Mouse (Mus musculus): Measurements from ENCODE around the gene Eif2b3. TPM values are rescaled to one million over a fixed set of nuclear protein-coding genes. Genes with fewer than 3 reads are reported as not detected.

Eif2b3 gene
- polyA plus RNA-seq (2015; fragmentation: Nextera tagmentation; extraction: Ambion mirVana) = 42.5 and 45.7 TPM in 2 replicates

DNA sequence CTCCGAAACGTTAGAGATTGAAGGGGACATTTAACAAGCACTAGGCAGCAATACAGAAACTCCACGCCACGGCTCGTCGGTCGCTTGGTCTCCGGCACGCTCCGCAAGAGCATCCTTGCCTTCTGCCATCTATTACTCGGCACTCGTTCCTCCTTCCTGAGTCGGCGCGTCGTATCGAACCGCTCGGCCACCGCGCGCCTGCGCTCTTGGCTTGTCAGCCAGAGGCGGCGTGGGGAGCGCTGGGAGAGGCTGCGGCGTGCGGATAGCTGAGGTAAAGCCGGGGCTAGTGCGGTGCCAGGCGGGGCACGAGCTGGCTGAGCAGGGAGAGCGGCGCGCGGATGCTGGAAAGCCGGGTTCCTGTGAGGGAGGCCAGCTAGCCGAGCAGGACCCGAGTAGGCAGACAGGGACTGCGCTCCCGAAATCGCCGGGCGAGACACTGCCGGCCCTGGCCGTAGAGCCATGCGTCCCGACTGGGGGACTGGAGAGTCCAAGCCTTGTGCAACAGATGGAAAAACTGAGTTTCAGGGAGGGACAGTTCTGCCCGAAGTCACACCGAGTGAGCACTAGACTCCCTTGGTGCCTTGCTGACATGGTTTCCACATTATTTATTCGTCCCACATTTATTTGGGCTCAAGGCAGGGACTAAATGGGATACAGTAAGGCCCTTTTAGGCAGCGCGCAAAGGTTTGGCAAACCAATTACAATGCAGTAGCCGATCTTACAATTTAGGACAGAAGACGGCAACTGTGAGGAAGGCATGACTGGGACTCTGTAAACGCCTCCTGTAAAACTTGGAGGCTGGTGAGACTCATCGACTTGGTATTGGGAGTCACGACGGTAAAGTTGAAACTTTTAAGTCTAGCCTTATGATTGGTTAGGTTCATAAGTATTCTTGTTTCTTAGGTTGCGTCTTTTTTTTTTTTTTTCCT lies at the start of gene Eif2b3:
Gene Eif2b3, plus strand, starts transcription at position 197 of the 929 bp plus-strand sequence.
- Histone ChIP-seq H3K27me3 (no peaks in the 10 kb centered on the region), H3K4me2 (peak within 1 kb of the TSS; percentile 81), H3K4me1 (peaks cover 11% of the 10 kb centered on the region), H3K4me3 (peak within 1 kb of the TSS; percentile 85), H3K27ac (peak within 1 kb of the TSS; percentile 37; the same call in 1 of the 2 replicates), H3K9ac (peak within 1 kb of the TSS; percentile 87), H3K9me3 (replicated peaks) (no peaks in the 10 kb centered on the region), H3K36me3 (ENCODE audit: poor library complexity, severe bottlenecking) (peaks cover 18% of the 10 kb centered on the region)
- under 1% methylated on average over 61 of the region's 61 CpGs for WGBS
- peak; percentile 97 for ATAC-seq

DNA sequence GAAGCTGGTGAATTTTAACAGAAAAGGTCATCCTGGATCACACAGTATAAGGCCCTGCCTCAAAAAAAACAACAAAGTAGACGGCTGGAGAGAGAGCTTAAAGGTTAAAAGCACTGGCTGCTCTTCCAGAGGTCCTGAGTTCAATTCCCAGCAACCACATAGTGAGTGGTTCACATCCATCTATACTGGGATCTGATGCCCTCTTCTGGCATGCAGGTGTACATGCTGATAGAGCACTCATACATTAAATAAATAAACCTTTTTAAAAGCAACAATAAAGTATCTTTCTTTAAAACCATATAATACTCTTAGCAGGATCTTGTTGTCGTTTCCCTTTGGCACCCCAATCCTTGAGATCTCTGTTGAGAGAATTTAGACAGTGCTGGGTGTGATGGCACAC lies 42.7 kb upstream of the Eif2b3 start:
- no peak for ATAC-seq
- H3K4me2 ChIP-seq = no peak overlapping the region
- no peak overlapping the region for H3K9ac ChIP-seq
- H3K9me3 ChIP-seq (replicated peaks) = no peaks in the 10 kb centered on the region
- peaks cover 71% of the 10 kb centered on the region for H3K36me3 ChIP-seq (ENCODE audit: poor library complexity, severe bottlenecking)
- no peaks in the 10 kb centered on the region for H3K4me1 ChIP-seq
- H3K27ac ChIP-seq = no peak overlapping the region
- H3K4me3 ChIP-seq = no peak overlapping the region
- 78% methylated on average over 2 of the region's 2 CpGs for WGBS
- no peaks in the 10 kb centered on the region for H3K27me3 ChIP-seq

DNA sequence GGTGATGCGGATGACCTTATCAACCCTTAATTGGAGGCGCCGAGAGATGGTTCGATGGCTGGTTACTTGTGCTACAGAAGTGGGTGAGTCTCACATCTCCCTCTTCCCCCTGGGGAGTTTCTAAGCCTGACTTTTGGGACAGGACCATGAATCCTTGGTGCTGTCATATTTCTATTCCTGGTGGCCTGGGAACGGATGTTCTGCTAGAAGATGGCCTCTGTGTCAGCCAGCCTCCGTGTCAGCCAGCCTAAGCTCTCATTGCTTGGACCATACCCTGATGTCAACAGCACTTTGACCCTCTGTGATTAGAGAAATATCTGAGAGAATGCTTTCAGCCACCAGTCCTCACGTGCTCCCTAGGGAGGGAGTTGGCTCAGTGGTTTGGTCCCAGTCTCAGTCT lies 33.5 kb upstream of the Eif2b3 start:
- Histone ChIP-seq H3K27ac (no peak overlapping the region), H3K9me3 (replicated peaks) (no peaks in the 10 kb centered on the region), H3K4me3 (no peak overlapping the region), H3K36me3 (ENCODE audit: poor library complexity, severe bottlenecking) (peaks cover 81% of the 10 kb centered on the region), H3K9ac (peak overlapping the region; percentile 7; the same call in 1 of the 2 replicates), H3K4me1 (peaks cover 10% of the 10 kb centered on the region; the same call in 1 of the 2 replicates), H3K4me2 (no peak overlapping the region), H3K27me3 (no peaks in the 10 kb centered on the region)
- 92% methylated on average over 7 of the region's 7 CpGs for WGBS
- ATAC-seq = no peak

DNA sequence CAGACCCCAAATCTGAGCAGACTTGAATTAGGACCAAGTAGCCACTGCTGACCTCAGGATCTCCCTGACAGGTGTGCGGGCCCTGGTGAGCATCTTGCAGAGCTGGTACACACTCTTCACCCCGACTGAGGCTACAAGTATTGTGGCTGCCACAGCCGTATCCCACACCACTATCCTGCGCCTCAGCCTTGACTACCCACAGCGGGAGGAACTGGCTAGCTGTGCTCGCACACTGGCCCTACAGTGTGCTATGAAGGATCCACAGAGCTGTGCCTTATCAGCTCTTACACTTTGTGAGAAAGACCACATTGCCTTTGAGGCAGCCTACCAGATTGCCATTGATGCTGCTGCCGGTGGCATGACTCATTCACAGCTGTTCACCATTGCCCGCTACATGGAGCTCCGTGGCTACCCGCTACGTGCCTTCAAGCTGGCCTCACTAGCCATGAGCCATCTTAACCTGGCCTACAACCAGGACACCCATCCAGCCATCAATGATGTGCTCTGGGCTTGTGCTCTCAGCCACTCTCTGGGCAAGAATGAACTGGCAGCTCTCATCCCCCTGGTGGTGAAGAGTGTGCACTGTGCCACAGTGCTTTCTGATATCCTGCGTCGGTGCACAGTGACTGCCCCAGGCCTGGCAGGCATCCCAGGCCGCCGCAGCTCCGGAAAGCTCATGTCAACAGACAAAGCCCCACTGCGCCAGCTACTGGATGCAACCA lies 32.6 kb upstream of the Eif2b3 start:
- Histone ChIP-seq H3K4me3 (no peak overlapping the region), H3K4me2 (no peak overlapping the region), H3K4me1 (peaks cover 10% of the 10 kb centered on the region; the same call in 1 of the 2 replicates), H3K27ac (peak overlapping the region; percentile 51), H3K9ac (no peak overlapping the region), H3K27me3 (no peaks in the 10 kb centered on the region), H3K36me3 (ENCODE audit: poor library complexity, severe bottlenecking) (peaks cover 74% of the 10 kb centered on the region), H3K9me3 (replicated peaks) (no peaks in the 10 kb centered on the region)
- 65% methylated on average over 17 of the region's 17 CpGs for WGBS
- ATAC-seq = peak; percentile 83

DNA sequence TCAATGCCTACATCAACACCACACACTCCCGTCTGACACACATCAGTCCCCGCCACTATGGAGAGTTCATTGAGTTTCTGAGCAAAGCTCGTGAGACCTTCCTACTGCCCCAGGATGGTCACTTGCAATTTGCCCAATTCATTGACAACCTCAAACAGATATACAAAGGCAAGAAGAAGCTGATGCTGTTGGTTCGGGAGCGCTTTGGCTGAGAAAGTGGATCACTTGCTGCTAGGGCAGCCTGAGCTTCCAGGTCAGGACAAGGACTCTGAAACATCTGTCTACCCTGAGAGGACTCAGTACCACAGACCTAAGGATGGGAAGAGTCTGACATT lies 32.1 kb upstream of the Eif2b3 start:
- Histone ChIP-seq H3K27me3 (no peaks in the 10 kb centered on the region), H3K36me3 (ENCODE audit: poor library complexity, severe bottlenecking) (peaks cover 71% of the 10 kb centered on the region), H3K9ac (no peak overlapping the region), H3K9me3 (replicated peaks) (no peaks in the 10 kb centered on the region), H3K4me2 (no peak overlapping the region), H3K27ac (0 out of 2 replicates have a peak overlapping the region, but pooled peaks have one; percentile 51), H3K4me3 (no peak overlapping the region), H3K4me1 (peaks cover 10% of the 10 kb centered on the region; the same call in 1 of the 2 replicates)
- no peak for ATAC-seq
- 65% methylated on average over 5 of the region's 5 CpGs for WGBS

DNA sequence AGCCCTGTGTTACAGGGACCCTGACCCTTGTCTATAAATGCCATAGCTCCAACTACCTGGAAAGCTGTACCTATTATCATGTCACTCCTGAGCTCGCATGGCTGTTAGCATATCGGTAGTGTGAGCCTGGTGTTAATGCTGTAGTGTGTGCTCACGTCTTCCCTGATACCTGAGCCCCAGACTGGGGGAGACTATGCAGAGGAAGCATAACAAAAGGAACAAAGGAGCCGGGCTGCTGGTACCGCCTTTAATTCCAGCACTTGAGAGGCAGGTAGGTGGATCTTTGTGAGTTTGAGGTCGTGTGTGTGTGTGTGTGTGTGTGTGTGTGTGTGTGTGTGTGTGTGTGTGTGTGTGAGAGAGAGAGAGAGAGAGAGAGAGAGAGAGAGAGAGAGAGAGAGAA lies 29.5 kb upstream of the Eif2b3 start:
- Histone ChIP-seq H3K4me1 (peaks cover 26% of the 10 kb centered on the region), H3K27me3 (no peaks in the 10 kb centered on the region), H3K27ac (no peak overlapping the region), H3K36me3 (ENCODE audit: poor library complexity, severe bottlenecking) (peaks cover 61% of the 10 kb centered on the region), H3K9ac (no peak overlapping the region), H3K4me2 (no peak overlapping the region), H3K9me3 (replicated peaks) (no peaks in the 10 kb centered on the region), H3K4me3 (no peak overlapping the region)
- ATAC-seq = no peak
- 57% methylated on average over 5 of the region's 6 CpGs for WGBS

DNA sequence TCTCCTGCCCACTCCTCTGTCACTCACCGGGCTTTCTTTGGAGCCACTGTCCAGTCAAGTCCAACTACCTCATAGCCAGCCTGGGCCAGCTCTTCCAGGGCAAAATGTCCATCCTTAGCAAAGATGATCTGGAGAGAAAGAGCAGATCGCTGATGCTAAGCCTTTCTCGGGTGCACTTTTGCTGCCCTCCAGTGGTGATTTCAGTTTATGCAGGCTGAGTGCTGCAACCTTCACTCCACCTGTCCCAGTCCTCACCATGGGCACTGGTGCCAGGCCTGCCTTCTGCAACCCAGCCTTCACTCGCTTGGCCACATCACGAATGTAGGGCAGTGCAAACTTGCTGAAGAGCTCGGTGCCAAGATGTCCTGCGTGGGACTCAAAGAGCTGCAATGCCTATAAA lies 27.8 kb upstream of the Eif2b3 start:
- H3K4me2 ChIP-seq = no peak overlapping the region
- H3K36me3 ChIP-seq (ENCODE audit: poor library complexity, severe bottlenecking) = peaks cover 44% of the 10 kb centered on the region
- 0 out of 2 replicates have a peak overlapping the region, but pooled peaks have one; percentile 10 for H3K27ac ChIP-seq
- no peaks in the 10 kb centered on the region for H3K27me3 ChIP-seq
- 13% methylated on average over 7 of the region's 7 CpGs for WGBS
- no peak overlapping the region for H3K9ac ChIP-seq
- H3K4me1 ChIP-seq = peaks cover 37% of the 10 kb centered on the region
- H3K4me3 ChIP-seq = no peak overlapping the region
- ATAC-seq = peak; percentile 11; the same call in 1 of the 2 replicates
- H3K9me3 ChIP-seq (replicated peaks) = no peaks in the 10 kb centered on the region

DNA sequence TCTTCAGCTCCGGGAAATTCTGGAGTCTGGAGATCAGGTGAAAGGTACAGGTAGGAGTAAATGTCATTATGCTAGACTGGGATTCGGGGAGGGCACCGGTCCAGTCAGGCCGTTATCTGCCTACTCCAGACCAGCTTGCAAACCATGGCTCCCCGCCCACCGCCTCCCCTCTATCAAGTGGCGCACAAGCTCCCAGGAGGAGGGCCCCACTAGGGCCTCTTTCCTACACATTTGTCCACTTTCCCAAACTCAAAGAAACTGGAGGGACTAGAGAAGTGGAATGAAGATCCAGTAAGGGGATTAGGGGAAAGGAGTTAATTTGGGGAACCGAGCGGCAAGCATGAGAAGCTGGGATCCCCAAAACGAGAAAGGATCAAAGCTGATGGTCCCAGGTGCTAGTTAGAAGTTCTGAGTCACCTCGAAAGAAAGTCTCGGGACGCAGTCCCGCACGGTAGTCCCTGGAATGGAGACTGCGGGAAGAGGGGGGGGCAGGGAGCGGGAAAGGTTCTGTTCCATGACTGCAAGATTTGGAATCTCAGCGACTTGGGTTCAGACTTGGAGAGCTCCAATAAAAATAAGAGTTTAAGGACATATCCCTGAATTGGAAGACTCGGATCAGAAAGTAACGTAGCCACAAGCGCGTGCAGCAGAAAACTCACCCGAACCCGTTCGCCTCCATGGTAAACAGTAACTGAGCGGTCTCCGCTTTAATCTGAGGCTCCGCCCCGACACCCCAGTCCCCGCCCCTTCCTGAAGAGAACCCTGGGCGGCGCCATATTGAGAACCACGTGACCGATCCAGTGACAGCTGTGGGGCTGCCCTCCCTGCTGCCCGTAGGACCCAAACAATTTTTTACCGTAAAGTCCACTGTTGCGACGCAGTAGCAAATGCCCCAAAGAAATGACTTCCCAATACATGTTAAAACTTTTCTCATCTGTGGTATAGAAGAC lies 25.3 kb upstream of the Eif2b3 start, which contains the start of gene Urod:
Gene Urod, minus strand, starts transcription at position 742 of the 950 bp plus-strand sequence.
- 1% methylated on average over 38 of the region's 38 CpGs for WGBS
- Histone ChIP-seq H3K36me3 (ENCODE audit: poor library complexity, severe bottlenecking) (peaks cover 33% of the 10 kb centered on the region), H3K9ac (peak within 1 kb of the TSS; percentile 92), H3K4me3 (peak within 1 kb of the TSS; percentile 99), H3K27me3 (peaks cover 3% of the 10 kb centered on the region; the same call in 1 of the 2 replicates), H3K9me3 (replicated peaks) (no peaks in the 10 kb centered on the region), H3K27ac (peak within 1 kb of the TSS; percentile 82), H3K4me1 (peaks cover 33% of the 10 kb centered on the region), H3K4me2 (peak within 1 kb of the TSS; percentile 97)
- ATAC-seq = peak; percentile 93

DNA sequence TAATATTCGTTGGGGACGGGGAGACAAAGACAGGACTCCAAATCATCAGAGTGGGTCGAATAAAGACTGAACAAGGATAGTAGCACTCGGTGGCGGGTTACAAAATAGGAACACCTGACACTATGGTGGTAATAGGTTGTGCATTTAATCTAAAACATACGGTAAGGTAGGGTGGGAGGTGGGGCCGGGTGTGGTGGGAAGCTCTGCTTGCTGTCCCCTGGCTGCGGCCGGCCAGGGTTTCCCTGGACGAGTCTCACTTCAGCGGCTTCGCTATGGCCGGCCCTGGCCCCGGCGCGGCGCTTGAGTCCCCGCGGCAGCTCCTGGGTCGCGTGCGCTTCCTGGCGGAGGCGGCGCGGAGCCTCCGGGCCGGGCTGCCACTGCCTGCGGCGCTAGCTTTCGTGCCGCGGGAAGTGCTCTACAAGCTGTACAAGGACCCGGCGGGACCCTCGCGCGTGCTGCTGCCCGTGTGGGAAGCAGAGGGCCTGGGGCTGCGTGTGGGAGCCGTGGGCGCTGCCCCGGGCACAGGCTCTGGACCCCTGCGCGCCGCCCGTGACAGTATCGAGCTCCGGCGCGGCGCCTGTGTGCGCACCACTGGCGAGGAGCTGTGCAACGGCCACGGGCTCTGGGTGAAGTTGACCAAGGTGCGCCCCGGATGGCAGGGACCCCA lies 23.9 kb upstream of the Eif2b3 start, which contains the start of gene Hectd3:
Gene Hectd3, plus strand, starts transcription at position 187 of the 667 bp plus-strand sequence.
- WGBS = under 1% methylated on average over 54 of the region's 58 CpGs
- ATAC-seq = peak; percentile 64
- H3K4me3 ChIP-seq = peak within 1 kb of the TSS; percentile 99

DNA sequence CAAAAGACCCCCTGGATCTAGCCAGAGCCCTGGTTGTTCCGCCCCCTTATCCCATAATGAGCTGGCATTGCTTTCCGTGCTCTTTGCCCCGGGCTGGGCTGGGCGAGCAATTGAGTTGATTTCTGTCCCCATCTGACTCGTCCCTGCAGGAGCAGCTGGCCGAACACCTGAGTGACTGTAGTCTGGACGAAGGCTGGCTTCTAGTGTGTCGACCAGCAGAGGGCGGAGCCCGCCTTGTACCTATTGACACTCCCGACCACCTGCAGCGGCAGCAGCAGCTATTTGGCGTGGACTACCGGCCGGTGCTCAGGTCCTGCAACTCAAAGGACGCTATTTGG lies 23.4 kb upstream of the Eif2b3 start:
- H3K4me2 ChIP-seq = peak overlapping the region; percentile 97
- ATAC-seq = no peak
- H3K4me3 ChIP-seq = peak overlapping the region; percentile 99
- H3K9ac ChIP-seq = peak overlapping the region; percentile 92
- no peaks in the 10 kb centered on the region for H3K9me3 ChIP-seq (replicated peaks)
- H3K4me1 ChIP-seq = peaks cover 33% of the 10 kb centered on the region
- WGBS = under 1% methylated on average over 16 of the region's 16 CpGs
- H3K27me3 ChIP-seq = peaks cover 3% of the 10 kb centered on the region; the same call in 1 of the 2 replicates
- peaks cover 34% of the 10 kb centered on the region for H3K36me3 ChIP-seq (ENCODE audit: poor library complexity, severe bottlenecking)
- H3K27ac ChIP-seq = peak overlapping the region; percentile 82

More for the DNA sequence above, 23.9 kb upstream of the Eif2b3 start, which contains the start of gene Hectd3:
- H3K27me3 ChIP-seq = peaks cover 3% of the 10 kb centered on the region; the same call in 1 of the 2 replicates
- peak within 1 kb of the TSS; percentile 92 for H3K9ac ChIP-seq
- H3K27ac ChIP-seq = peak within 1 kb of the TSS; percentile 82
- H3K4me1 ChIP-seq = peaks cover 33% of the 10 kb centered on the region
- H3K36me3 ChIP-seq (ENCODE audit: poor library complexity, severe bottlenecking) = peaks cover 34% of the 10 kb centered on the region
- peak within 1 kb of the TSS; percentile 97 for H3K4me2 ChIP-seq
- no peaks in the 10 kb centered on the region for H3K9me3 ChIP-seq (replicated peaks)
